Mouse (Mus musculus) frontal cortex, adult (tissue): ENCODE results near the gene Bend6.
"Not testable (repeated sequence)": the region's sequence is repeated elsewhere in the genome, so short reads cannot be mapped to it uniquely, and the experiment has no call there.

Source experiments
- ATAC-seq: cut with Nextera tagmentation; 2 replicates; pipeline ENCODE4 v1.9.2; 2017; ENCODE audit warnings: mild to moderate bottlenecking, moderate library complexity, mixed read lengths; ENCODE audit not compliant: low TSS enrichment

The Bend6 gene

DNA sequence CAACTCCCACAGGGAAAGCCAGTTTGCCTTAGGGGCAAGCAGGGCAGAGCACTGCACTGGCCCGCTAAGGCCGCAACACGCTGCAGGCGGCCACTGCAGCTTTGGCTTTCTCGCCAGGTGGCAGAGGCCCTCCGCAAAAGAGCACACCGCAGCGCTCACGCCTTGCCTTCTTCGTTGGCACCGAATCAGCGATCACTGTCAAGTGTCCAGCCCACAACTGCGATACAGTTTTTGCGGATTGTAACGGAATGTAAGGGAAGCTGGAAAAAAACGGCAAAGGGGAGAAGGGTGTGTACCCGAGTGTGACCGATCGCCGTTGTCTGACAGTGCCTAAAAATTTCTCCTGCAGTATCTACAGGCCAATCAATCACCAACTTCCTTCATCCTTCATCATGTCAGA, 689 bp downstream of the Bend6 start:
- ATAC-seq, result peak; percentile 23; the same call in 1 of the 2 replicates

DNA sequence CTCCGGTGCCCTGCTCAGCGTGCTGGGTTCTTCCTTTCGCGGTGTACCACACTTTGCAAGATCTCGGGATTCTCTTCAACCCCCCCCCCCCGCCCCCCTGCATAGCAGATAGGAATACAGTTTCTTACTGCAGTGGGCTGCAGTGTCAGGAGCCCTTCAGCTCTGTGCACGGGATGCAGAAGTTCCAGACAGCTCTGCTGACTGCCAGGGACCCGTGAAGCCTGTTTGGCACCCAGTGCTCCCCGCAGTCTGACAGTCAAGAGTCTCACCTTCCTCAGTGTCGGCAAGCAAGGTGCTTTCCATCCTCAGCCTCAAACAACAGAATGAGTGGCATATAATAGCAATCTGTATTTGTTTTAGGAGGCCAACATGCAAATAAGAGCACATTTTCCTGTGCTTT, 1.4 kb downstream of the Bend6 start:
- ATAC-seq, result no peak

DNA sequence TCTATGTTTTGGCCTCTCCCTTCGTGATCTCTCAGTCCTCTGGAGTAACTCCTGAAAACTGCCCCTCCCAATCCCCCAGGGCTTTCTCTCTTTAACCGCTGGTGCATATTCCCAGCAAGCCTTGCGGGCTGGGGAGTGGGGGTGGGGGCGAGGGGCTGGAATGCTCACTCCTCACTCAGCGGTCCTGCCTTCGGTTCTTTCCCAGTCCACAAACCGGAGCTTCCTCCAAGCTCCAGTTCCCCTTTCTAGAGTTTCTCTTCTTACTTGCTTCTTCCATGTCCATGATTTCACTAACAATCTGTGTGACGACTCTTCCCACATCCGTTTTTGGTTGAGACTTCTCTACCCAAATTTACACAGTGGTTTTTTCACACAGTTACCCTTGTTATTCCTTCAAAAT, 4.0 kb downstream of the Bend6 start:
- no peak for ATAC-seq

DNA sequence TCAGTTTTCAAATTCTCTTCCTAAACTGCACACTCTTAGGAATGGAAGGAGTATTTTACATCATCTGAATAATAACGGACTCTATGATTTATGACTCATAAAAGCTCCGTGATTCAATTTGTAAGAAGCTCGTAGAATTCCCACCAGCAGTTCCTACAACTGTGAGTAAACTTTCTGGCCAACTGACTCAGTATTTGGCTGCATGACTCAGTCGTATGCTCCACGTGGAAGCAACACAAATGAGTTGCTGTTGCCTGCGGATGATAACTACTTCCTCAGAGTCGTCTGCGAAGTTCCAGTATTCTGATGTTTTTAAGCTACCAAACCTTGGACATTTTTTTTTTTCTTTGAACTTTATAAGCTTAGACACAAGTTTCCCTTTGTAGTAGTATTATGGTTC, 7.4 kb downstream of the Bend6 start:
- ATAC-seq, result peak; percentile 55; the same call in 1 of the 2 replicates

DNA sequence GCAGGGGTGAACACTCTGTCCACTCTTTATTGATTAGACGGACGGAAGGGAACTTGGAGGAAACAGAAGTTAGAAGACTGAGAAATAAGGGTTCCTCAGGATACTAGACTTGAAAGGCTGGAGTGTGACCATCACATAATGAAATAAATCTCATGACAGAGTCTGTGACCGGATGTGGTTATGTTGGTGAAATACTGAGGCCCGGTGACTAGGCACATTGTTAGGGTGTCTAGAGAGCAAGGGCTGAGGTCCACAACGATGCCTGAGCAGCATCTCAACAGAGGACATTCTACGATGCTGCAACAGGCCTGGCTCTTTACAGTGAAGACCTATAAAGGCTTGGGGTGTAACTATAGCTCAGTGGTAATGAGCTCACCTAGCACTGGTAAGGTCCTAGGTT, 9.2 kb downstream of the Bend6 start:
- no peak for ATAC-seq

DNA sequence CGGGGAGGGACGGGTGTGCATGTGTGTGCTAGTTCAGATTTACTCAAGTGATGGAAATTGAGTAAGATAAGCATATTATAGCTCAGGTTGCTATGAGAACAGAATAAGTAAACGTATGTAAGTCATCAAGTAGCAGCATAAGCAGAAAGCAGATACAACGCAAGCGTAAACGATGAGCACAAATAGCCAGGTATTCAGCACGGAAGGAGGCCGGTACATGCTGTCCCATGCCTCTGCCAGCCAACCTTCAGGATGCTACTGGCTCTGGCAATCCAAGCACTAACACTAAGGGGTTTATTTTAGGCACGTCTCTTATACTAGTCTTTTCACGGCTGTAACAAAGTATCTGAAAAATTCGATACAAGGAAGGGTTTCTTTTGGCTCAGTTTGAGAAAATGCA, 10.2 kb downstream of the Bend6 start:
- ATAC-seq, result no peak

DNA sequence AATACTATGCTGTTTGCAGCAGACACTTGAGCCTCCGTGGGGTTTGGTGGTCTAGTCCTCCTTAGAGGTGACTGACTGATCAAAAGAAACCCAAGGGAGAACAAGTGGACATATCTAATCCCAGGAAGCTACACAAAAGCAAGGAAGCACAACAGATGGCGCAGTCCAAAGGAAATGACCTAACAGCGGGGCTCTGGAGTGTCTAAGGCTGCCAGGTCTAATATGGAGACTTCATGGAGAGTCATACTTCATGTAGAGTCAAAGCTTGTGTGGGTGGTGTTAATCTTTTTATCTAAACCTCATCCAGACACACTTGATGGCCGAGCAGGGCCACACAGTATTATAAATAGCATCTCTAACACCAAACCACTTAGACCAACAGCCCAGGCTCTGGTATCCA, 10.9 kb downstream of the Bend6 start:
- no peak for ATAC-seq

DNA sequence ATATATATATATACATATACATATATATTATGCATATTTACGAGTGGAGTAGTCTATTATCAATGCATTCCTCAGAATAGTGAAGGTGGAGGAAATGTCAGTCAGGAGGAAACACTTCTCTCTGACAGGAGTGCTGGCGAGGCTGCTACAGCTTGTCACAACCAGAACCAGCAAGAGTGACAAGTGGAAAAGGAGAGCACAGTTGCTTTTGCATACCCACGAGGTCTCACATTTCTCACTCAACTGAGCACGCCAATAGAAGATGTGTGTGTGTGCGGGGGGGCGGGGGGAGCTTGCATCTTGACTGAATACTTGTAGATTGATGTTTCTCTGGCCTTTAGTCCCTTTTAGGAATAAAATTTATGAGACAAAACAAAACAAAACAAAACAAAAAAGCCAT, 11.5 kb downstream of the Bend6 start:
- ATAC-seq, result no peak

DNA sequence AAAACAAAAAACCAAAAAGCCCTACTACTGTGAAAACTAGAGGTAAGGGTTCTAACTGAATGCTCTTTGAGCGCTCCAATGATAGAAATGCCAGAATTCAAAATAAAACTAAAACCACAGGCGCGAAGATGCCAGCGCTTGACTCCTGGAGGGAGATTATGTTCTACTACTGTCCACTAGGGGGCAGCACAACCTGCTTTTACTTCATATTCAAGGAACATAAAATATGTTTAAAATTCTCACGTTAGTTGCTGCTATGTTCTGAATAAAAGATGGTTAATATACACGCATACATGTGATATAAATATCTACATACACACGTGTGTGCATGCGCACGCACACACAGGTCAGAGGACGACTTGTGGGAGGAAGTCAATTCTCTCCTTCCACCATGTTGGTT, 14.8 kb downstream of the Bend6 start:
- ATAC-seq, result peak; percentile 56

DNA sequence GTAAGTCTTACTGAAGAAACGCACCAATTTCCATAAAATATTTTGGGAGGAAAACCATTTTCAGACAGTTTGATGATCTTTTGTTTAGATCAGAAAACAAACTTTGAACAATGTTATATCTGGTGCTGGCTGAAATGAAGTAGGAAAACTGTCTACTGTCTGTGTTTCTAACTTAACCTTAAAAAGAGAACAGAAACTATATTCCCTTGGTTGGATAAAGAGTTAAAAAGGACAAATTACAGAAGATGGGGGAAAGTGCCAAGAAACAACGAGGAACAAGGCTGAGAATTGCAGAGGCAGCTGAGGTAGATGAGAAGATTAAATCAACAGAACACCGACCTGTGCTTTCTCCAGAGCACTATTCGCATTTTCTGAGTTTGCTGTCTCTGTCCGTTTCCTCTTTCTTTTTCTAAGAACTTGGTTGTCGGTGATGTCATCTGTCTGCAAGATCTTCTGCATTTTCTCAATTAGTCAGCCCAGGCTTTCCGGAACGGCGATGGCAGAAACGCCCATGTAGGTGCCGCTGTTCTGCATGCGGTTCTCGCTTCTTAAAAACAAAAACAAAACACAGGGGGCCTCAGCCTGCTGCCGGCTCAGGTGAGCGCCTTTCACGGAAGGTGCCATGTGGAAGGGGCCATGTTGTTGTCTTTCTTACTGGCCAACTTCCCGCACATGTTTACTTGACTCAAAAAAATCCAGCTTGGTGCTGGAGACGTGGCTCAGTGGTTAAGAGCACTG, 24.3 kb downstream of the Bend6 start:
- ATAC-seq, result peak; percentile 95

DNA sequence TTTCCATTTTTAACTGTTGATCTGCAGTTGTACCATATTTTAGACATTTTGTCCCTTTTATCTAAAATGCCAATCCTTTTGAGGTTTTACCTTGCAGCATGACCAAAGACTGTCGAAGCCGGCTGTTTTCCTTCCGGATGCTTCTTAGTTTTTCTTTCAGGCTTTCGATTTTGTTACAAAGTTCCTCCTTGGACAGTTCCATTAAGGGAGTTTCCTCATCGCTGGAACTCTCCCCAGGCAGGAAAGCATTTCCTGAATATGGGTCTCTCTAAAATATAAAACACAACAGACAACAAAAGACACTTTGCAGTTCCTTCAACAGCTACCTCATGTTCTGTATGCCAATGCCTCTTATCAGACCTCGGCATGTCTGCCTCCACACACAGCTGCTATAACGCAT, 29.4 kb downstream of the Bend6 start:
- ATAC-seq, result no peak

DNA sequence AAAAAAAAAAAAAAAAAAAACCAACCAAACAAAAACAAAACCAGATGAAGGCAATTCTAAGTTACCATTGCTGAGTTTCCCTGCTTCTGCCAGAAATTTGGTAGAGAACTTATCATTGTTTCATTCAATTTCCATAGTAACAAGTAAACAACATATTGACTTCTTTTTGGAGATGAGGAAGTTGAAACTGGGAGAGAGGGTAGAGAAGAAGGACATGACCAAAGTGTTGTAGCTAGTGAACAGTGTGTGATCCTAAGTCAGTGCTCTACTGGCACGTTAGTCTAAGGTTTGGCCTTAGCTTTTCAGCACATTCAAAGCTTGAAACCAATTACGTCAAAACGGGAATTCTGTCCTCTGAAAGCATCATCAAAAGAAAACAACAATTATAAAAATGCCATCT, 31.2 kb downstream of the Bend6 start:
- no peak for ATAC-seq

DNA sequence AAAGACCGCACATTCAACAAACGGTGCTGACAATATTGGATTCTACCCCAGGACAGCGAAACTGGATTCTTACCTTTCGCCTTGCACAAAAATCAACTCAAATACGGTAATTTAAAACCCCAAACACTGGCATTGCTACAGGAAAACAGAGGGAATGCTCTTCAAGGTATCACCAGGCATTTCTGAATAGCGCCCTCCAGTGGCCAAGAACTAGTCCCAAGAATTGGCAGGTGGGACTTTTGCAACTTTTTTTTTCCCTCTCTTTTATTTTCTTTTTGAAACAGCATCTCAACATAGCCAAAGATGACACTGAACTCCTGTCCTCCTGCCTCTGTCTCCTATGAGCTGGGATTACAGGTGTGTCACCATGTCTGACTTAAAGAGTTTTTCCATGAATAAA, 31.9 kb downstream of the Bend6 start:
- ATAC-seq, result no peak

DNA sequence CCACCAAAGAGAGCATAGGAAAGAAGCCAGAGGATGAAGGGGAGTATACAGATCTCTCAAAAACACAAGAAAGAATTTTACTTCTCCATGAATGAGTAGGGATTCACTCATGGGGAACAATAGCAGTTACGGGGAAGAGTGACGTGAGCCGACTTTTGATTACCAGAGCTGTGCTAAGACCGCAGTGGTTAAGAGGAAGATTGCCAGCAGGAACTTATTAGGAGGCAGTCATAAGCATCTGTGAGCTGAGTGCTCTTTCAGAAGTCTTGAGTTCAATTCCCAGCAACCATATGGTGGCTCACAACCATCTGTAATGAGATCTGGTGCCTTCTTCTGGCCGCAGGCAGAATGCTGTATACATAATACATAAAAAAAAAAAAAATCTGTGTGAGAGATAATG, 34.1 kb downstream of the Bend6 start:
- no peak for ATAC-seq

DNA sequence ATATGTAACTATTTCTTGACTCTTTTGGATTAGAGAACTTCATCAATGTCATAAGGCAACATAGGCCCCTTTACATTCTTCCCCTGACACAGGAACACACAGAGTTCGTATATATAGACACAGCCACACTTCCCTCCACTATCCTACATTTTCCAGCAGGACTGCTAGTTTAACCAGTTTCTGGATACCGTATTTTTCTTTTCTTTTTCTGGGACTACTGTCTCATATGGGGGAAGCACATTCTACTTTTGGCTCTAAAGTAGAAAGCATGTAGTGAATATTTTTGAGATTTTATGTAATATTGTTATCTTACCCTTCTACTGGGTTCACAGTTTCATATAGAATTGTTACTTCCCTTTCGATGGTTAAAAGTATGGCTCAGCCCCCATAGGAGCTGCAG, 38.2 kb downstream of the Bend6 start:
- ATAC-seq, result peak; percentile 92

DNA sequence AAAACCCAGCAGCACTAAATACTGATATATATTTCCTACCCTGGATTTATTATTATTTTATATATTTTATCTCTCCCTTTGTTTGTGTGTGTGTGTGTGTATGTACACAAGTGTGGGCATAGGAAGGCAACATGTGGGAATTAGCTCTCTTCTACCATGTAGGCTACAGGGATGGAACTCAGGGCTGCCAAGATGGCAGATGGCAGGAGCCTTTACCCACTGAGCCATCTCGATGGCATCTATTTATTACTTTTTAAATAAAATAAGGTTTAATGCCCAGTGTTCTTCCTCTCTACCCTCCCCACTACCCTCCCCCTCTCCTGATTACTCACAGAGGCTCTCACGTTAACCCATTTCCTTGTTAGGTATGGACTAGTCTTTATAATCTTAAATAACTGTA, 38.6 kb downstream of the Bend6 start:
- no peak for ATAC-seq

DNA sequence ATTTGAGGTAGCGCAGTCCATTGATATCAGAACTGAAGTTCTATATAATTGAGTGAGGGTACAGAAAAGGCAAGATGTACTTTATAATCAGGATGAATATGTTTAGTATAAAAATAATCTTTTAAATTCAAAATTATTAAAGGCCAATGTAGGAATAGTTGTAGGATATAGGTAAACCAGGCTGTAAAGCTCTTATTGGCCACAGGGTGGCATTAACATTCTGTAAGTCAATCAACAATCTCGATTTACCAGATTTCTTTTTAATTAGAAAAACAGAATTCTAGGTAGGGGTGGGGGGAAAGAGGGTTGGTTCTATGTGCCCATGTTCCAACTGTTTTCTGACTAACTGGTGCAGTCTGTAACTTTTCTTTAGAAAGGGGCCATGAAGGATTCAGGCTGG, 60.8 kb downstream of the Bend6 start:
- no peak for ATAC-seq

DNA sequence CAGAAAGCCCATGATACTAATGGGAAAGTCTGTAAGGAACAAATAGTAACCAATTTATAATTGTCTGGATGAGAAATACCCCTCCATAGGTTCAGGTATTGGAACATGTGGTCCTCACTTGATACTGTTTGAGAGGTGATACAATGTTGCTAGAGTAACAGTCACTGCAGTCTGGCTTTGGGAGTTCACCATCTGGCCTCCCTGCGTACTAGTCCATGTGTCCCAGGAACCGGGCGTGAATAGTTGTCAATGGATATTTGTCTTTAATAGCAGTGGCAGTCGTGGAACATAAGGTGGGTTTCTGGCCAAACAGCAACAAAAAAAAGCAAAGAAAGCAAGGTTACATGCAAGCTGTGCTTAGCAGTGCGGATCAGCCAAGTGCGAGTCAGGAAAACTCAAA, 63.8 kb downstream of the Bend6 start:
- no peak for ATAC-seq

DNA sequence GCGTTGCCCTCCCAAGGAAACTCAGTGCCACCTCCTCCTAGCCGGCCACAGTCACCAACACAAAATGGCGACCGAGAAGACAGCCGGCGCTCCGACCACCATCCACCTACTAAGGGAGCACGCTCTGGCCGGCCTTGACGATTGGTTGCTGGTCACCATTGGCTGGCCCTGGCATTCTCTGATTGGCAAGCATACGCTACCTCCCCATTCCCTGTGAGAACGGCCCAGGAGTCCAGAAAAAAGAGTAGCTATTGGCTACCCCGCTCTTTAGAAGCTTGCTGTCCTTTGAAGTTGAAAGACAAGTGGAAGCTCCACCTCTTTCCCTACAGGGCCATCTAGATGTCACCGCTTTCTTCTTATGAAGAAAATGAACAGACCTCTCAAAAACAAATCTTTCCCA, 68.7 kb downstream of the Bend6 start:
- not testable (repeated sequence) for ATAC-seq

DNA sequence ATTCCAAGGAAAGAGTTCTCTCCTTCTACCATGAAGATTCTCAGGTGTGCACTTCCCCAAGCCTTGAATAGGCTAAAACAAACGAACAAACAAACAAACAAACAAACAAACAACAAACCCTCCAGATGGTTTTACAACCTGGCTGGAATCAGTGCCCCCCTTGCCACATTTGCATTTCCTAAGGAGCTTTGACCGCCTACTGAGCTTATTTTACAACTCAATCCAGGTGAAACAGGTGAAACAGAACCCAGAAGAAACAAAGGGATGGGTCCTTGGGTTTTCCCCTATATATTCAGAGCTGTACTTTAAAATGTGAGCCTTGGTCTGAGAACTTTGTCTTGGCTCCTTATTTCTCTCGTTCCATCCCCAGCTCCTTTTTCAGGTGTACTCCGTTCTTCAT, 77.0 kb downstream of the Bend6 start:
- ATAC-seq, result no peak

DNA sequence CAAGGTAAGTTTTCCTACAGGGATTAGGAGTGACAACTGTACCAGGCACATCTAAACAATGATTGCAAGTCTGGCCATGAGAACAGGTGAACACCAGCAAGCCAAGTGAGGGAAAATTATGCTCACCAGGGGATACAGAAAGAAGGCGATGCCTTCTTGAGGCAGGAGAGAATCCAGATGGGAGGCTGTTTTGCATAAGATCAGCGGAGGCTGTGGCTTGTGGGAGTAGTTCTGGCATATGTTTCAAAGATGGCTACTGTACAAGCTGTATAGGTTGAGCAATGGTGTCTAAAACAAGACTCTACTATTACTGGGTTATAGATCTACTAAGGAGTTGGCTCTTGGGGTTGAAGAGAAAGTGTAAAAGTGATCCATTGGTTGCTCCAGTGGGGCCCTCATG, 89.7 kb downstream of the Bend6 start:
- ATAC-seq, result peak; percentile 77

DNA sequence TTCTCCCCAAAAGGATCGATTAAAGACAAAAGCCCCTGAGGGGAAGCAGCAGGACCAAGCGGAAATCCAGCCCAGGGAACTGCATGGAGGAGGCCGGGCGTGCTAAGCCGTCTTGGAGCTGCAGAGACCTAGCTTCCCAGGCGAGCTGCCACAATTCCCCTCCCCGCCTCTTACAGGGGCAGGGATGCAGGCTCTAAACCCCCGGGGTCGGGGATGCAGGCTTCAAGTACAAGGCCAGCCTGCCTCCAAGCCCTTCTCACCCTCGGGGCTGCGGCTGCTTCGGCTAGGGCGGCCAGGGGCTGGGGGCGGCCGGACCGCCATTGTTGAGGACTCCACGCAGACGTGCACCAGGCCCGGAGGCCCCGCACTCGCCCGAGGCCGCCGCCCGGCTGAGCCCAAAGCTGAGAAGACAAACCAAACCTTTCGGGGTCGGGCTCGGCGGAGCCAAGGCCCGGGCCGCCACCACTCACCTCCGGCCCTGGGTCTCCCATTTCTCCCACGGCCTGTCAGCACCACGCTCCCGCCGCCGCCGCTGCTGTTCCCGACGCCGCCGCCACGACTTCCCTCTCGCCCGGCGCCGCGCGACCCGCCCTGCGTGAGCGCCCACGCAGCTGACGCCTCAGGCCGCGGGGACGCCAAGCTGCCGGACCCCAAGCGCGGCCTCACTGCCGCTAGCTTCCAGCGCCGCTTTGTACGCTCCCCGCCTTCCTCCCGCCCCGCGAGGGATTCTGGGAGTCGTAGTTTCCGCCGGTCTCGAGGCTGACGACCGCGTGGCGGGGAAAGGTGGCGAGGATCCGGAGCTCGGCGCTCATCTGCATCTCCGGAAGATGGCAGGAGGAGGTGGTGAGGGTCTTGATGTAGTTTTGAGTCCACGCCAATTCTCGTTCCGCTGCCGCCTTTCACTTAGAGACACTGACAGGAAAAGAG, 93.5 kb downstream of the Bend6 start, which contains the start of gene Zfp451:
Gene Zfp451 (minus strand): TSS at position 728 of the 927 bp plus-strand sequence.
- ATAC-seq, result peak; percentile 92

DNA sequence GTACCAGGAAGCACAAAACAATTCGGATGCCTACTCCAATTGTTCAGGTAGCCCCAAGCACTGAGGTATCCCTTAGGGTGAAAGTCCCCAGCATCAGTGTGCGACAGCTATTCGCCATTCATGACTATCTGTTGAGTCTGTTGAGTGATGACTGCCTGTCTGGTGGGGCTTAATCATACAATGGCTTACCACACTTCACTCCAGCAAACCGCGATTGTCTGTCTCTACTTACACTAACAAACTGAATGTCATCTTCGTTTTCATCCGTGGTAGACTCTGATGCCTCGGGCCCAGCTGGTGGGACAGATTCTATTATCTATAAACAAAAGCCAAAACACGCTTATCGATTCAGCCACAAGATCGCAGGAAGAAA, 94.1 kb downstream of the Bend6 start:
- peak; percentile 3; the same call in 1 of the 2 replicates for ATAC-seq
